Mouse (Mus musculus): ENCODE measurements around the gene Kctd10. TPM values are rescaled to one million over a fixed set of nuclear protein-coding genes. Genes with fewer than 3 reads are reported as not detected.

Kctd10 gene
- polyA plus RNA-seq, 1 experiment from 2014 or later: 115 TPM

DNA sequence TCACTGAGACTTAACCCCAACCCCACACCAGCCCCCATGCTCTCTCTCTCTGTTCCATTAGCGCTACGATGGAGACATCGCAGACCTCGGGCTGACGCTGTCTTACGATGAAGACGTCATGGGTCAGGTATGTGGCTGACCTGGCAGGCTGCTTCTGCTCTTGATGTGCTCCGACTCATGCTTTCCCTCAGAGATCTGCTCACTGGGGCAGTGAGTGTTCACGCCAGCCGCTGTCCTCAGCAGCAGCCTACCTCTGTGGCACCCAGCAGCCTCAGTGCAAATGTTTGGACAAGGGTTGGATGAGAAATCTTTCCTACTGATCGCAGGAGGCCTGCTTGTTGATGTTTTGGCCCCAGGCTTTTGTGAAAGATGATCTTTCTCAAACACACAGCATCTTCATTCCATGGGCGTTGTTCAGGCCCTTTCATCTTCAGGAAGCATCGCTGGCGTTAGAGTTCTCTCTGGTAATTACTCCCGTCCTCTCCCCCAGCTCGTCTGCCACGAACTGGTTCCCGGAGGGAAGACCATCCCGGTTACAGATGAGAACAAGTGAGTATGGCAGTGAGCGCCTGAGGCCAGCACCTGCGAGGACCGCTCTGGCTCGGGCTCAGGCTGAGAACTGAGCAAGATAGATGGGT is 32.2 kb upstream of the Kctd10 start:
- Histone ChIP-seq H3K9ac (no peak overlapping the region), H3K4me3 (no peak overlapping the region), H3K27ac (0 out of 2 replicates have a peak overlapping the region, but pooled peaks have one; percentile 6), H3K27me3 (no peaks in the 10 kb centered on the region), H3K4me2 (replicated peaks) (no peak overlapping the region), H3K36me3 (peaks cover 99% of the 10 kb centered on the region), H3K4me1 (no peaks in the 10 kb centered on the region), H3K9me3 (no peaks in the 10 kb centered on the region)
- no peak for ATAC-seq (ENCODE audit: insufficient number of reproducible peaks, insufficient read depth, low FRiP score, low TSS enrichment)
- 65% methylated on average over 23 of the region's 23 CpGs for WGBS

DNA sequence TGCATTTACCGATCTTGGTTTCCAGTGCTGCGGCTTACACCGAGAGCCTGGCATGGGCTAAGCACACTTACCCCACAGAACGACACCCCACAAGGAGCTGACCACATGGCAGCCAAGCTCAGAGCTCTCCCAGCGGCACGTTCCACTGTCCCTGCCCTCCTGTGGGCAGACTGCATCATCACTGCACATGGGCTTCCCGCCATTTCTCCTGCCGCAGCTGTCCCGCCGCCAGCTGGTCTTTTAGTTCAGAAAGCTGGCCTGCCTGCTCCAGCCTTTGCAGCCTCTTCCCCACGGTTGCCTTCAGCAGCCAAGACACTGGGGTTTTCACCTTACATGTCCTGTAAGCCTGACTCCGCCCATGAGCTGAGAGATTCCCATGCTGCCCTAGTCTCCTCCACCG is 30.1 kb upstream of the Kctd10 start:
- WGBS: 91% methylated on average over 13 of the region's 13 CpGs
- ATAC-seq (ENCODE audit: insufficient number of reproducible peaks, insufficient read depth, low FRiP score, low TSS enrichment): no peak
- Histone ChIP-seq H3K4me2 (replicated peaks) (no peak overlapping the region), H3K27ac (no peak overlapping the region), H3K27me3 (no peaks in the 10 kb centered on the region), H3K4me3 (no peak overlapping the region), H3K36me3 (peaks cover 98% of the 10 kb centered on the region), H3K9me3 (no peaks in the 10 kb centered on the region), H3K4me1 (no peaks in the 10 kb centered on the region), H3K9ac (no peak overlapping the region)

DNA sequence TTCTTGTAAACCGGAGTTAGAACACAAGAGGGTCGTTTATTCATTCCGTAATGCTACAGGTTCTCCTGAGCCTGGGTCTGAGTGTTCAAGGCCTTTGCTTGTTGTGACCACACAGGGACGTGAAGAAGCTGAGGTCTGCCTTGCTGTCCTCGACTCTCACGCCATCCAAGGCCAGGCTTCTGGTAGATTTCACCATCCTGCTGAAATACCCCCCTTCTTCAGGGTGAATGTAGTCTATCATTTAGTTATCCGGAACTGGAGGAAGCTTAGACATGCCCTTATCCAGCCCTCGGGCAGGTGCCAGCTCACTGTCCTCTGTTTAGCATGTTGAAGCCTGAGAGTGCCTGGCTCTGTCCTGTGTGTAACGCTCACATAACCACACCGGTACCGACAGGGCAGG is 28.5 kb upstream of the Kctd10 start:
- no peak overlapping the region for H3K27ac ChIP-seq
- no peak overlapping the region for H3K4me3 ChIP-seq
- no peak overlapping the region for H3K4me2 ChIP-seq (replicated peaks)
- H3K9ac ChIP-seq: no peak overlapping the region
- ATAC-seq (ENCODE audit: insufficient number of reproducible peaks, insufficient read depth, low FRiP score, low TSS enrichment): no peak
- peaks cover 98% of the 10 kb centered on the region for H3K36me3 ChIP-seq
- WGBS: 87% methylated on average over 11 of the region's 11 CpGs
- H3K27me3 ChIP-seq: no peaks in the 10 kb centered on the region
- H3K4me1 ChIP-seq: no peaks in the 10 kb centered on the region
- no peaks in the 10 kb centered on the region for H3K9me3 ChIP-seq

DNA sequence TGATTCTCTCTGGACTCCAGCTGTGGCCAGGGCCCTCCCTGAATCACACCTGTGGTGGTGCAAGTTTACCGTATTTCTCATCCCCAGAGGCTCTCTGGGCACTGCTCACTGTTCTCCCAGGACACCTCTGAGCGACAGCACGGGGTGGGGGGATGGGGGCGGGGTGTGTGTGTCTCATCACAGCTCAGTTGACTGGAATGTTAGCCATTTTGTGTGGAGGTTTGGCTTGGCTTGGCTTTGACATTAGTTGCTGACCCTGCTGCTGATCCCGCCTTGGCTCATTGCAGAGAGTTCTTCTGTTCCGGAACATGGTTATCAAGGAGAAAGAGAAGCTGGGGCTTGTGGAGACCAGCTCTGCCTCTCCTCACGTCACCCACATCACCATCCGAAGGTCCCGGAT is 27.5 kb upstream of the Kctd10 start:
- no peak for ATAC-seq (ENCODE audit: insufficient number of reproducible peaks, insufficient read depth, low FRiP score, low TSS enrichment)
- 89% methylated on average over 9 of the region's 9 CpGs for whole genome bisulfite sequencing
- Histone ChIP-seq H3K36me3 (peaks cover 99% of the 10 kb centered on the region), H3K27ac (no peak overlapping the region), H3K27me3 (no peaks in the 10 kb centered on the region), H3K4me1 (no peaks in the 10 kb centered on the region), H3K9me3 (no peaks in the 10 kb centered on the region), H3K4me3 (no peak overlapping the region), H3K4me2 (replicated peaks) (no peak overlapping the region), H3K9ac (no peak overlapping the region)

DNA sequence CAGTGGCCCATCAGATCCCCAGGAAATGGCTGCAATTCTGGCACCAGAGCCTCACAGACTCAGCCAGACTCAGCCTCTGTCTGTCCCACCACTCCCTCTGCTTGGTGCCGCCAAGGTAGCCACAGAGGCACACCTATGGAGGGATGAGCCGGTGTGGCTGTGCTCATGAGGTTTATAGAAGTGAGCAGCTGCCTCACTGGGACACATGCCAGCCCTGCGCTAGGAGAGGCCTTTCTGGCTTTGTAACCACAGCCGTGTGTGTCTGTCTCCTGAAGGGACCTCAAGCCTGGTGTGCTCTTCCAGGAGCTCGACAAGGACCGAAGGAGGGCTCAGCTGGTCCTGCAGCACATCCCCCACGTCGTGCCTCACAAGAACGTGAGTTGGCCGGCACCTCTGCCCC is 27.0 kb upstream of the Kctd10 start:
- Histone ChIP-seq H3K4me3 (no peak overlapping the region), H3K27me3 (no peaks in the 10 kb centered on the region), H3K9me3 (no peaks in the 10 kb centered on the region), H3K36me3 (peaks cover 99% of the 10 kb centered on the region), H3K27ac (no peak overlapping the region), H3K4me2 (replicated peaks) (no peak overlapping the region), H3K9ac (no peak overlapping the region), H3K4me1 (no peaks in the 10 kb centered on the region)
- no peak for ATAC-seq (ENCODE audit: insufficient number of reproducible peaks, insufficient read depth, low FRiP score, low TSS enrichment)
- WGBS: 89% methylated on average over 10 of the region's 10 CpGs

DNA sequence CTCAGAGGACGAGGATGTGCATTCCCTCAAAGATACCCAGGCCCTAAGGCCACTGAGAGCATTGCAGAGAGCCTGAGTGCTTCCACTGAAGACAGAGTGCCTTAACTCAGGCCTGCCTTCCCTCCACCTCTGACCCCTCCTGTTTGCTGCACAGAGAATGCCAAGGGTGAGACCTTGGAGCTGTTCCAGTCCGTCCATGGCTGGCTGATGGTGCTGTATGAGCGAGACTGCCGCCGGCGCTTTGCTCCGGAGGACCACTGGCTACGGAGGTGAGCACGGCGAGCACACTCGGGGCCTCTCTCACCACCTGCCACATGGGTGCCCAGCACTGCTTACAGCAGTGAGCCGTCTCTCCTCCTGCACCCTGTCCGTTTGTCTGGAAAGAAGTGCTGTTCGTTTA is 26.3 kb upstream of the Kctd10 start:
- 91% methylated on average over 14 of the region's 14 CpGs for WGBS
- H3K4me2 ChIP-seq (replicated peaks): no peak overlapping the region
- H3K9ac ChIP-seq: no peak overlapping the region
- H3K27me3 ChIP-seq: no peaks in the 10 kb centered on the region
- ATAC-seq (ENCODE audit: insufficient number of reproducible peaks, insufficient read depth, low FRiP score, low TSS enrichment): no peak
- peaks cover 99% of the 10 kb centered on the region for H3K36me3 ChIP-seq
- H3K9me3 ChIP-seq: no peaks in the 10 kb centered on the region
- no peaks in the 10 kb centered on the region for H3K4me1 ChIP-seq
- no peak overlapping the region for H3K27ac ChIP-seq
- H3K4me3 ChIP-seq: no peak overlapping the region

DNA sequence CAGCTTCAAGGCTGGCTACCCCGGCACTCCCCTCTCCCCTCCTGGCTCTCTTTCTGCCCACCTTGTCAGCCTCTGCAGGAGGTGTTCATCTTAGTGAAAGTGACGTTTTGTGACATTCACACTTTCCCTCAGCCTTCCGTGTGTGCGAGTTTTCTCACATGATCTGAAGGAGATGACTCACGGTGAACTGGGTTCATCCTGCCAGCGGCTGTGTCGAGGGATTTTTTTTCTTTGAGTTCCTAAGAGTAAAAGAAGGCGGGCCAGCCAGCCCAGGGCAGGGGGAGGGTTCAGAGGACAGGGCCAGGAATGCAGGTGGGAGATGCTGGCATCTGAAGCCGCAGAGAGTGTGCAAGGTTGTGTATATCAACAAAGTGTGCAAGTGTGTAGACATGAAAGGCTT is 12.9 kb upstream of the Kctd10 start:
- Histone ChIP-seq H3K9ac (no peak overlapping the region), H3K27ac (no peak overlapping the region), H3K36me3 (peaks cover 96% of the 10 kb centered on the region), H3K4me2 (replicated peaks) (no peak overlapping the region), H3K4me1 (no peaks in the 10 kb centered on the region), H3K9me3 (no peaks in the 10 kb centered on the region), H3K4me3 (no peak overlapping the region), H3K27me3 (no peaks in the 10 kb centered on the region)
- 85% methylated on average over 9 of the region's 9 CpGs for WGBS
- ATAC-seq (ENCODE audit: insufficient number of reproducible peaks, insufficient read depth, low FRiP score, low TSS enrichment): no peak

DNA sequence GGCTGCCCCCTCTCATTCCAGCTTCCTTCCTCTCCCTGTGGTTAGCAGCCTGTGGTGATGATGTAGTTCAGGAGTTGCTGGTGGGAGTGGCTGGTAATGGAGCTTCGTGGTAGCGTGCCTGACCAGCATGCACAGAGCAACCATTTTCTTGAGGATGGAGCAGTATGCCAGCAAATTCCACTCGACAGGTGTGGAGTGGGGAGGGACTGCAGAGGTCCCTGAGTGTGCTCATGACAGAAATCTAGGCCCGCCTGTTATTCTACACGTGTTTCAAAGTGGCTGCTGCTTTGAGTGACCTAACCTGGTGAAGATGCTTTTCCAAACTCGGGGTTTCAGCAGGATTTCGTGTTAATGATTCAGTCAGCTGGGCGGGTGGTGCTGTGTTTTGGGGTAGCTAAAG is 4.1 kb upstream of the Kctd10 start:
- no peak overlapping the region for H3K9ac ChIP-seq
- no peaks in the 10 kb centered on the region for H3K27me3 ChIP-seq
- no peak overlapping the region for H3K4me2 ChIP-seq (replicated peaks)
- H3K9me3 ChIP-seq: no peaks in the 10 kb centered on the region
- no peak overlapping the region for H3K27ac ChIP-seq
- peaks cover 56% of the 10 kb centered on the region for H3K36me3 ChIP-seq
- H3K4me1 ChIP-seq: peaks cover 15% of the 10 kb centered on the region
- whole genome bisulfite sequencing: 87% methylated on average over 8 of the region's 8 CpGs
- H3K4me3 ChIP-seq: no peak overlapping the region
- no peak for ATAC-seq (ENCODE audit: insufficient number of reproducible peaks, insufficient read depth, low FRiP score, low TSS enrichment)

DNA sequence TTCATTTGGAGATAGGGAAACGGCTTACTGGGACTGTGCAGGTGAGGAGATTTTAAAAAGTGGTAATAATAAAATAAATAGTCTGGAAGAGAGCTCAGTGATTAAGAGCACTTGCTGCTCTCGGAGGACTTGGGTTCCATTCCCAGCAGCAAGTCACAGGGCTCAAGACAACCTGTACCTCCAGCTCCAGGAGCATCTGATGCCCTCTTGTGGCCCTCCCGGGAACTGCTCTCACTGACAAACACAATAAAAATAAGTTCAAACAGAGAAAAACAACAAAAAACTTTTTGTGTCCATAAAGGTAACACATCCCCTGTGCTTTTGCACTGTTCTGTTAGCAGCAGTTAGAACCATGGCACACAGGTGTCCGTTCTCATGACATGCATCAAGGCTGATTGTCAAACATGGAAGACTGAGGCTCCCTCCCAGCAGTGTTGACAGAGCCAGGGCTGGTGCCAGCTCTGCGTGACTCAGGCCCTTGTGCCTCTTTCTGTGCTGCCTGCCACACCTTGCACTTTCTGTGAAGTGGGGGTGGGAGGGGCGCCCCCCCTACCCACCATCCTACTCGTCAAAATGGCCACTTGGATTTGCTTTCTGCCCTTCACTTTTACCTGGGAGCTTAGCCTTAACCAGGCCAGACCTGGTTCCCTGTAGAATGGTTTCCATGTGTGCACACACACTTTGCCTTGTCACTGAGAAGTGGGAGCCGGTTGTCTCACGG is 3.0 kb upstream of the Kctd10 start:
- ATAC-seq (ENCODE audit: insufficient number of reproducible peaks, insufficient read depth, low FRiP score, low TSS enrichment): no peak
- H3K27me3 ChIP-seq: no peaks in the 10 kb centered on the region
- no peak overlapping the region for H3K9ac ChIP-seq
- no peak overlapping the region for H3K27ac ChIP-seq
- peaks cover 26% of the 10 kb centered on the region for H3K4me1 ChIP-seq
- H3K9me3 ChIP-seq: no peaks in the 10 kb centered on the region
- no peak overlapping the region for H3K4me3 ChIP-seq
- WGBS: 81% methylated on average over 9 of the region's 9 CpGs
- no peak overlapping the region for H3K4me2 ChIP-seq (replicated peaks)
- H3K36me3 ChIP-seq: peaks cover 45% of the 10 kb centered on the region

DNA sequence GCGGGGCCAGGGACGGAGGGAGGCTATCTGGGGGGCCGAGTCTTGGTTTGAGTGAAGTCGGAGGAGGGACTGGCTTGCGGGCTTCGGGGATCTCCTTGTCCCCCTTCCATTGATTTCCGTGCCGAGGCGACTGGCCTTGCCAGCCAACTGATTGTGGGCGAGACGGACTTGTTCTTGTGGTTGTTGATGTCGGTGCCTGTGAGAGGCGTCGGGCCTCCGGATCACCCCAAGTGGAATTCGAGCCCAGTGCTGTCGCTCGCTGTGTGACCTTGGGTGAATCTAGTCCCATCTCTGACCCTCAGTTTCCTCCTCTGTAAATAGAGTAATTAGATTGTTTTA is 674 bp upstream of the Kctd10 start:
- no peaks in the 10 kb centered on the region for H3K9me3 ChIP-seq
- peak overlapping the region; percentile 89 for H3K4me3 ChIP-seq
- WGBS: under 1% methylated on average over 18 of the region's 18 CpGs
- H3K36me3 ChIP-seq: peaks cover 25% of the 10 kb centered on the region
- peak overlapping the region; percentile 95 for H3K9ac ChIP-seq
- no peaks in the 10 kb centered on the region for H3K27me3 ChIP-seq
- H3K4me2 ChIP-seq (replicated peaks): peak overlapping the region; percentile 88
- peak overlapping the region; percentile 94 for H3K27ac ChIP-seq
- no peak for ATAC-seq (ENCODE audit: insufficient number of reproducible peaks, insufficient read depth, low FRiP score, low TSS enrichment)
- peaks cover 42% of the 10 kb centered on the region for H3K4me1 ChIP-seq

DNA sequence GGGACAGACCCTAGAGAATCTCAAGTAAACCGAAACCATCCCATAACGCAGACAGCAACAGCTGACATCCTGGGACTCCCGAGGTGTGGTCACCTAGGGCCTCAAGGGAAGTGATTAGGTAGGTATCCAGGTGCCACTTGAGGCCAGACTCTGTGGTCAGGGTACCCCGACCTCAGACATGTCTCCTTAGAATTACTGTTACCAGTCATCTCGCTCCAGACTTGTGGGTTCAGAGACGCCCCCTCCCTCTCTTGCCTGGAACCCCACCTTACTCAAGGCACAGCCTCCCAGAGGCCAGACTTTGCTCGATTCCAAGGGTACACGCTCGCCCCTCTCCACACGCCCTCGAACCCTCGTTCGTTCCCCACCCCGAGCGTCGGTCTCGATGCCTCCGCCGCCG is 545 bp downstream of the Kctd10 start:
- H3K4me1 ChIP-seq: peaks cover 42% of the 10 kb centered on the region
- H3K4me3 ChIP-seq: peak overlapping the region; percentile 89
- no peaks in the 10 kb centered on the region for H3K9me3 ChIP-seq
- peak overlapping the region; percentile 95 for H3K9ac ChIP-seq
- H3K27me3 ChIP-seq: no peaks in the 10 kb centered on the region
- WGBS: under 1% methylated on average over 20 of the region's 20 CpGs
- peak; percentile 48 for ATAC-seq (ENCODE audit: insufficient number of reproducible peaks, insufficient read depth, low FRiP score, low TSS enrichment)
- H3K27ac ChIP-seq: peak overlapping the region; percentile 94
- peak overlapping the region; percentile 88 for H3K4me2 ChIP-seq (replicated peaks)
- peaks cover 23% of the 10 kb centered on the region for H3K36me3 ChIP-seq

DNA sequence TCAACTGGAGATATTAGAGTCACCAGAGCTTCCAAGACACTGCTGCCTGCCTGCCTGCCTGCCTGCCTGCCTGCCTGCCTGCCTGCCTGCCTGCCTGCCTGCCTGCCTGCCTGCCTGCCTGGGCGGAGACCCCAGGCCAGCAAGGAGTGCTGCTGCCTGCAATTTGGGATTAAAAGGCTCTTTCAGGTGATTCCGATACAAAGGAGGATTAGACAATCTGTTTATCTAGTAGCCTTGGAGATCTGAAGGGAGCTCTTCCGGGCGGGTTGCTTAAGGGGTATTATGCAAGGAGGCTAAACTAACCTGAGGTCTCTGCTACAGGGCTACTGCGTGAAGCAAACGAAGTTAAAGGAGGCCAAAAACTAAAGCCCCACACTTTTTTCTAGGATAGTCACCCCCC is 1.4 kb downstream of the Kctd10 start:
- Histone ChIP-seq H3K9ac (peak overlapping the region; percentile 95), H3K9me3 (no peaks in the 10 kb centered on the region), H3K4me2 (replicated peaks) (peak overlapping the region; percentile 88), H3K4me1 (peaks cover 42% of the 10 kb centered on the region), H3K36me3 (peaks cover 25% of the 10 kb centered on the region), H3K4me3 (peak overlapping the region; percentile 89), H3K27ac (peak overlapping the region; percentile 67), H3K27me3 (no peaks in the 10 kb centered on the region)
- no peak for ATAC-seq (ENCODE audit: insufficient number of reproducible peaks, insufficient read depth, low FRiP score, low TSS enrichment)
- WGBS: 25% methylated on average over 6 of the region's 6 CpGs

All from embryonic facial prominence, embryonic 12.5 days (tissue).